Mouse (Mus musculus) neural tube, embryonic 15.5 days (tissue): Measurements from ENCODE around the gene Ep400. TPM values are rescaled to one million over a fixed set of nuclear protein-coding genes. Genes with fewer than 3 reads are reported as not detected.
"Not testable (repeated sequence)": the region's sequence is repeated elsewhere in the genome, so short reads cannot be mapped to it uniquely, and the experiment has no call there.

Source experiments
- ATAC-seq: fragments of 200-750 bp; cut with Nextera tagmentation; 2 replicates; pipeline ENCODE4 v1.8.0; 2017; ENCODE audit warnings: mild to moderate bottlenecking, moderate TSS enrichment, moderate library complexity; ENCODE audit not compliant: low FRiP score
- H3K27ac ChIP-seq: fragments of 300-500 bp; sonication (generic); replicated peaks from 2 replicates; pipeline ENCODE4 v1.5.1; 2015; ENCODE audit warnings: mild to moderate bottlenecking, inconsistent platforms
- H3K27me3 ChIP-seq: fragments of 300-500 bp; sonication (generic); replicated peaks from 2 replicates; pipeline ENCODE4 v1.6.1; 2015; ENCODE audit warnings: inconsistent platforms
- H3K36me3 ChIP-seq: fragments of 300-500 bp; sonication (generic); 2 replicates; pipeline ENCODE4 v1.6.1; 2015; ENCODE audit warnings: inconsistent platforms
- H3K4me1 ChIP-seq: fragments of 300-500 bp; sonication (generic); 2 replicates; pipeline ENCODE4 v1.6.1; 2015; ENCODE audit warnings: inconsistent platforms
- H3K4me2 ChIP-seq: fragments of 300-500 bp; sonication (generic); 2 replicates; pipeline ENCODE4 v1.6.1; 2015; ENCODE audit warnings: inconsistent platforms, mild to moderate bottlenecking, moderate library complexity
- H3K4me3 ChIP-seq: fragments of 300-500 bp; sonication (generic); replicated peaks from 2 replicates; pipeline ENCODE4 v1.5.1; 2015; ENCODE audit warnings: mild to moderate bottlenecking, inconsistent platforms
- H3K9ac ChIP-seq: fragments of 300-500 bp; sonication (generic); replicated peaks from 2 replicates; pipeline ENCODE4 v1.6.1; 2015; ENCODE audit warnings: mild to moderate bottlenecking, inconsistent platforms
- H3K9me3 ChIP-seq: fragments of 300-500 bp; sonication (generic); replicated peaks from 2 replicates; pipeline ENCODE4 v1.6.1; 2016; ENCODE audit warnings: inconsistent platforms
- WGBS: fragments of 180-500 bp; shearing (Covaris S2); methylation state at CpG from one replicate; pipeline ENCODE4 v1.1.7; 2015; ENCODE audit warnings: mixed read lengths; 5-methylcytosine and 5-hydroxymethylcytosine counted together
- polyA plus RNA-seq: library from polyadenylated mRNA; unstranded; fragments of >200 nt; fragmentation: Nextera tagmentation; extraction: Ambion mirVana; gene quantifications from 2 replicates; pipeline ENCODE4 v1.2.1, GENCODE M21; 2015

The Ep400 gene
- polyA plus RNA-seq, 1 experiment from 2014 or later, result 44.0 TPM

- Histone ChIP-seq H3K27me3 (no peaks in the 10 kb centered on the region), H3K27ac (no peak overlapping the region), H3K36me3 (peaks cover 80% of the 10 kb centered on the region), H3K9me3 (no peaks in the 10 kb centered on the region), H3K4me1 (no peaks in the 10 kb centered on the region), H3K4me2 (no peak overlapping the region), H3K9ac (no peak overlapping the region), H3K4me3 (no peak overlapping the region)
- ATAC-seq, result no peak
- WGBS, result 97% methylated on average over 1 of the region's 1 CpGs
These were observed 42.7 kb downstream of the Ep400 start for GRCm38 (mm10) chr5:110727850-110728249.

DNA sequence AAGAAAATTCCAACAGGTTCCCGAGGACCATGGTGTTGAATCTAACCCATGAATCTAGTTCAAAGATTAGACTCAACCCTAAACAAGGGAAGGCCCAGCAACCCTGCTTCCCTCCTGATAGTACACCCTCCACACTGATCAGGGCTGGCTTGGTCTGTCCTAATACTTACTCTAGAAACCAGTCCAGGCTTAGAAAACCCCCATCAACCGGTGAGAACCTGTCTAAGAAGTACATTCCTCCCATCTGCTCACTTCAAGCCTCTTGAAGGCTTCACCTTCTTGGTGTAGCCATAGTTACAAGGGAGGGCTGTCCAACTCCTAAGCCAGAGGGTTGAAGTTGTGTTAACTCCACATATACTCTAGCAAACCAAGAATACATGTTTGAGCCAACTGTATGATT lies 47.0 kb downstream of the Ep400 start:
- Histone ChIP-seq H3K36me3 (peaks cover 82% of the 10 kb centered on the region), H3K9ac (no peak overlapping the region), H3K27ac (no peak overlapping the region), H3K4me3 (no peak overlapping the region), H3K4me1 (no peaks in the 10 kb centered on the region), H3K9me3 (no peaks in the 10 kb centered on the region), H3K4me2 (no peak overlapping the region), H3K27me3 (no peaks in the 10 kb centered on the region)
- WGBS, result 96% methylated on average over 2 of the region's 2 CpGs
- no peak for ATAC-seq

DNA sequence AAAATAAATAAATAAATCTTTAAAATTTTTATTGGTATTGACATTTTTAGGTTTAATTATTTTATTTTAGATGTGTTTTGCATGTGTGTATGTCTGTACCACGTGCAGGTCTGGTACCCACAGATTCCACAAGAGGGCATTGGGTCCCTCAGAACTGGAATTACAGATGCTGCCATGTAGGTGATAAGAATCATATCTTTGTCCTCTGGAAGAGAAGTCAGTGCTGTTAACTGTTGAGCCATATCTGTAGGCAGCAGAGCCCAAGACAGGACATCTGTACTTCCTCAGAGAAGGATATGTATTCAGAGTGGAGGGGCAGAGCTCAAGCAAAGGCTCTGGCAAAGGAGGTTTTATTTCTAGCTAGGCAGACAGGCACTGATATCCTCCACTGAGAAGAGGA lies 49.1 kb downstream of the Ep400 start:
- H3K4me1 ChIP-seq, H3K27me3 ChIP-seq, ATAC-seq, H3K4me3 ChIP-seq, H3K27ac ChIP-seq, H3K9ac ChIP-seq, H3K9me3 ChIP-seq, H3K4me2 ChIP-seq: not testable (repeated sequence)
- H3K36me3 ChIP-seq, result peaks cover 73% of the 10 kb centered on the region
- WGBS, result 90% methylated on average over 1 of the region's 1 CpGs

DNA sequence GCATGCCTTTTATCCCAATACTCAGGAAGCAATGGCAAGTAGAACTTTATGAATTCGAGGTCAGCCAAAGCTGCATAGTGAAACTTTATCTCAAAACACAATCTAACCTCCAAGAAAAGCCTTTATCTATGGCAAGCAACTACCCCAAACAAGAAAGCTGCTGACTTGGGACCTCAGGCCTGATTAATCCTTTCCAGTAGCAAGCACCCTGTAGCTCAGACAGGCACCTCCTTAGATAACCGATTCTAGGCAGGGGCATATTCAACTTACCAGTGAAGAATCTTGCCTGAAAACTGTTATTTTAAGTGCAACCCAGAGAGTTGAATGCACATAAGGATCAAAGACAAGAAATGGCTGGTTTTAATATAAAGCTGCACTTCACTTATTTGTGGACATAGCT lies 59.1 kb downstream of the Ep400 start:
- H3K4me1 ChIP-seq, result no peaks in the 10 kb centered on the region
- no peaks in the 10 kb centered on the region for H3K27me3 ChIP-seq
- no peak overlapping the region for H3K4me2 ChIP-seq
- peaks cover 54% of the 10 kb centered on the region for H3K36me3 ChIP-seq
- H3K9me3 ChIP-seq, result no peaks in the 10 kb centered on the region
- 97% methylated on average over 2 of the region's 2 CpGs for WGBS
- no peak for ATAC-seq
- no peak overlapping the region for H3K9ac ChIP-seq
- no peak overlapping the region for H3K27ac ChIP-seq
- H3K4me3 ChIP-seq, result no peak overlapping the region

DNA sequence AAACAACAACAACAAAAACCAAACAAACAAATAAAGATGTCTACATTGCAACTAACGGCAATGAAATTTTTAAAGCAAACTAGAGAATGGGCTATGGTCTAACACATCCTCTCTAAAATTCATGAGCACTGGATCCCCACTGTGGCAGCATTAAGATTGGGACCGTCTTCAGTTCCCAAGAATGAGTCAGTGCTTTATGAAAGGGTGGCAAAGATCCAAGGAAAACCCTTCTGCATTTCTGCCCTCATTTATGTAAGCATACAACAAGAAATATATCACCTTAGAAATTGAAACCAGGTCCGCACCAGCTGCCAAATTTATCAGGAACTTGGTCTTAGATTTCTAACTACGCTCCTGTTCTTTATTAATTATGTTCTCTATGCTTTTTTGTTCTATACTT lies 61.3 kb downstream of the Ep400 start:
- H3K4me2 ChIP-seq, result no peak overlapping the region
- no peak overlapping the region for H3K27ac ChIP-seq
- no peak for ATAC-seq
- H3K4me3 ChIP-seq, result no peak overlapping the region
- H3K4me1 ChIP-seq, result no peaks in the 10 kb centered on the region
- H3K9me3 ChIP-seq, result no peaks in the 10 kb centered on the region
- WGBS, result 85% methylated on average over 4 of the region's 4 CpGs
- peaks cover 76% of the 10 kb centered on the region for H3K36me3 ChIP-seq
- H3K27me3 ChIP-seq, result no peaks in the 10 kb centered on the region
- H3K9ac ChIP-seq, result no peak overlapping the region

DNA sequence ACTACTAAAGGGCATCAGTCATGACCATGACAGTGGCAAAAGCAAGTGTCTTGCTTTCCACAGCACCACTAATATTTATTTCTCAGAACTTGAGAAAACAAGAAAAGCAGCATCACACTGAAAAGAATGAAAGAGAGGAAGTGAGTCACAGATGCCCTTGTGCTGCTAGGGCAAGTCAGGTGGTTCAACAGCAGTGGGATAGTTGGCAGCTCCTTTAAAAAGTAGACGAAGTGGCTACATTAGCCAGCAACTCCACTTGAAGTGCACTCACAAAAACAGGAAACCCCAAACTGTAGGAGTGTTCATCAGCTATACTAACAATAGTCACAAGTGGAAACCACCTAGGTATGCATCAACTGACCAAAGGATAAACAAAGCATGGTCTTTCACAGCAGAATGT lies 66.5 kb downstream of the Ep400 start:
- Histone ChIP-seq H3K9ac (no peak overlapping the region), H3K27me3 (no peaks in the 10 kb centered on the region), H3K9me3 (no peaks in the 10 kb centered on the region), H3K27ac (no peak overlapping the region), H3K36me3 (peaks cover 97% of the 10 kb centered on the region), H3K4me1 (no peaks in the 10 kb centered on the region), H3K4me3 (no peak overlapping the region), H3K4me2 (no peak overlapping the region)
- 84% methylated on average over 1 of the region's 1 CpGs for WGBS
- ATAC-seq, result no peak

GRCm38 (mm10) chr5:110698617-110699016 lies 71.9 kb downstream of the Ep400 start:
- Histone ChIP-seq H3K4me3 (no peak overlapping the region), H3K4me1 (no peaks in the 10 kb centered on the region)
- 88% methylated on average over 4 of the region's 4 CpGs for WGBS

DNA sequence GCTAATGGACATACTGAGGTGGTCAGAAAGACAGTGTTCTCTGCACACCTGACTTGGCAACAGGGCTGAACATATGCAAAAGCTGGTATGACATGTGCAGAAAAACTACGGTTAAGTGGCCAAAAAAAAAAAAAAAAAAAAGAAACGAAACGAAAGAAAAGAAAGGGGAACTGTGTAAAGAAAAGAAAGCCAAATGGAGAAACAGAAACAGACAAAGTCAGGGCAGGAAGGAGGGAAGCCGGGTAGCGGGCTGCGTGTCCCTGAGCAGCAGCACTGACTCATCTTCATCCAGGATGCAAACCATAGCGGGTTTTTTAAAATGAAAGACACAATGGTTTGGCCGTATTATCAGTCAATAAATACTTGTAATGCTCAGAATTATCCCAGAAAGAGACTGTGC lies 88.5 kb downstream of the Ep400 start:
- ATAC-seq, result no peak
- Histone ChIP-seq H3K27ac (no peak overlapping the region), H3K4me2 (no peak overlapping the region), H3K9ac (no peak overlapping the region), H3K9me3 (no peaks in the 10 kb centered on the region), H3K4me3 (no peak overlapping the region), H3K4me1 (no peaks in the 10 kb centered on the region), H3K36me3 (peaks cover 92% of the 10 kb centered on the region), H3K27me3 (no peaks in the 10 kb centered on the region)
- WGBS, result 97% methylated on average over 8 of the region's 8 CpGs

More at GRCm38 (mm10) chr5:110698617-110699016, 71.9 kb downstream of the Ep400 start:
- ATAC-seq, result no peak
- Histone ChIP-seq H3K4me2 (no peak overlapping the region), H3K27me3 (no peaks in the 10 kb centered on the region), H3K9me3 (no peaks in the 10 kb centered on the region), H3K9ac (no peak overlapping the region), H3K36me3 (peaks cover 93% of the 10 kb centered on the region), H3K27ac (no peak overlapping the region)

DNA sequence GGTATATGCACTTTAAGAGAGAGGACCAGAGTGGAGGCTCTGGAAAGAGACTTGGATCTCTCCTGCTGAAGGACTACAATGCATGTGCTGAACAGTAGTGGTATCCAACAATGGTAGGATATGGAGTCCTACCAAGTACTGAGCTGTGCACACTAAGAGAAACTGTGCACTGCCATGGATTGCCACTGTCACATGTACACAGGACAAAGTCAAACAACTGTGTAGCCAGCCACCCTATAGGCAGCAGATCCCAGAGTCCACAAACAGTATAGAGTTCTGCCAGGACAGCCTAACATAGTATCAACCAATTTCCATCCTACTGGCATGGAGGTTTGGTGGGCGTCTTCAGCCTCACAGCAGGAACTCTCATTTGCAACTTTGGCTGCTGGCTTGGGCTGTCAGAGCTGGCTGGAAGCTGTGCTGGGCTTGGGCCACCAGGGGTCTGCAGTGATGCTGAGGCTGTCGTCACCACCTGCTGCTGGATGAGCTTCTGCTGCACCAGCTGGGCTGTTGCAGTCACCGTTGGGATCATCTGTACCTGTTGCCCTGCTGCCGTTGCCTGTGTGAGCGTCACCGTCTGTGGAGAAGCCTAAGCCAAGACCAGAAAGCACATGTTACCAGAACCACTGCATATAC lies 104.9 kb downstream of the Ep400 start:
- no peak overlapping the region for H3K9ac ChIP-seq
- ATAC-seq, result no peak
- H3K4me2 ChIP-seq, result no peak overlapping the region
- H3K27me3 ChIP-seq, result no peaks in the 10 kb centered on the region
- no peaks in the 10 kb centered on the region for H3K4me1 ChIP-seq
- H3K9me3 ChIP-seq, result no peaks in the 10 kb centered on the region
- H3K36me3 ChIP-seq, result peaks cover 86% of the 10 kb centered on the region
- no peak overlapping the region for H3K27ac ChIP-seq
- WGBS, result 52% methylated on average over 6 of the region's 6 CpGs
- no peak overlapping the region for H3K4me3 ChIP-seq

DNA sequence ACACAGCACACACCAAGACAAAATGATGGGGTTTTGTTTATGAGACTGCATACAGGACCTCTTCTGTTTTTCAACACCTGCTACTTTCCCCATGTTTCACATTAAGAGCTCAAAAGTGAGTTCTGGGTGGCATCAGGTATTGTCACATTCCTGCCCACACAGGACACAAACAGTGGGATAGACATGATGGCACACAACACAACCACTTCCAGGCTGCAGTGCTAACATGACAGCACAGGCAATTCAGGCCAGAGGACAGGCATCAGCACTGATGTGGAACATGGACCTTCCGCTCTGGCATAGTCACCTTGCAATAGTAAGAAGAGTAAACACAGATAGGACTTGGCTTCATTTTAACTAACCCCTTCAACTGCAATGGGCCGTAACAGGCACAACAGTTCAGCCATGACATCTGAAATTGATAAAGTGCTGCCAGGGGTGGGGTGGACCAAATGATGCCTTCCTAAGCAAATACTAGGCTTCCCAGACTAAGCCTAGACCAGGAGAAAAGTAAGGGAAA lies 105.7 kb downstream of the Ep400 start:
- Histone ChIP-seq H3K36me3 (peaks cover 86% of the 10 kb centered on the region), H3K27ac (no peak overlapping the region), H3K4me3 (no peak overlapping the region), H3K4me1 (no peaks in the 10 kb centered on the region), H3K9me3 (no peaks in the 10 kb centered on the region), H3K4me2 (no peak overlapping the region), H3K27me3 (no peaks in the 10 kb centered on the region), H3K9ac (no peak overlapping the region)
- WGBS, result 92% methylated on average over 2 of the region's 2 CpGs
- no peak for ATAC-seq

GRCm38 (mm10) chr5:110664041-110664440 lies 106.5 kb downstream of the Ep400 start:
- H3K9ac ChIP-seq, result no peak overlapping the region
- no peak overlapping the region for H3K4me2 ChIP-seq
- no peaks in the 10 kb centered on the region for H3K9me3 ChIP-seq
- peaks cover 87% of the 10 kb centered on the region for H3K36me3 ChIP-seq
- 100% methylated on average over 2 of the region's 2 CpGs for WGBS
- no peaks in the 10 kb centered on the region for H3K27me3 ChIP-seq
- H3K27ac ChIP-seq, result no peak overlapping the region
- no peak for ATAC-seq
- H3K4me1 ChIP-seq, result no peaks in the 10 kb centered on the region
- H3K4me3 ChIP-seq, result no peak overlapping the region

GRCm38 (mm10) chr5:110659682-110660081 lies 110.8 kb downstream of the Ep400 start:
- Histone ChIP-seq H3K9me3 (no peaks in the 10 kb centered on the region), H3K27ac (no peak overlapping the region), H3K36me3 (peaks cover 87% of the 10 kb centered on the region), H3K9ac (no peak overlapping the region), H3K27me3 (no peaks in the 10 kb centered on the region), H3K4me2 (no peak overlapping the region), H3K4me1 (peaks cover under 1% of the 10 kb centered on the region; the same call in 1 of the 2 replicates), H3K4me3 (no peak overlapping the region)
- ATAC-seq, result no peak
